Mouse (Mus musculus): ENCODE measurements around the gene Hist2h2ac. TPM values are rescaled to one million over a fixed set of nuclear protein-coding genes. Genes with fewer than 3 reads are reported as not detected.

Gene Hist2h2ac
- total and polyA plus RNA-seq, 2 experiments from 2014 or later, result 2.5 to 913 TPM

DNA sequence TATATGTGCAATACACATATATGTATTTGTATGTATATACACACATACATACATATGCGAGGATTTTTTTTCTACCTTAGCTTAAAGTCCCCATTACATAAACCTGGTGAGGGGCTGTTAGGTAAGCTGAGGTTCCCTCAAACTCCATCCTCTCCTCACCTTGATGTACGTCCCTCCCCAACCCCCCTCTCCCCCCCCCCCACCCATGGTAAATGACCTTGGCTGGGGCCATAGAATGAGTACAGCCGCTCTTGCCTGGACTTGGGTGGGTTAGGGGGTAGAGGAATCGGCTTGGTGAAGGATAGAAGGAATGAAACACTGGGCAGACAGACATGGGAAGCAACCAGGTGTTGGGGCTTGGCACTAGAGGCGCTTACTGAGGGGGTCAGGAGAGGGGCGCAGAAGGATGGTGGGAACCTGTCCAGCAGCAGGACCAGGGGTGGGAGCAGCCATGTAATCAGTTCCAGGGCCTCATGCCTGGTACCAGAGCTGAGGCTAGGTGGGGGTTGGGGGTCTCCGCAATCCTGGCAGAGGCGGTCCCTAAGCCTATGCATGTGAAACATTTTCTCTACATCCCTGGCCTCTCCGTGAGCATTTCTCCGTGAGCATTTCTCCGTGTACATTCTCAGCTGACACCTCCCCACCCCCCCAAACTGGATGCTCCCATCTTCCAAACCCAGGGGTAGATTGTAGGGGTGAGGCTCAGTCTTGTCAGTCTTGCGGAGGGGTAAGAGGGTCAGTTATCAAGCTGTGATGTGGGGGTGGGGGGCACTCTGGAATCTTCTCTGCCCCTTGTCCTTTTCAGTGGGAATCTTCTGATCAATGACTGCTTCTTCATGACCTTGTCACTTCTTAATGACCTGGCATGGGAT, 38.9 kb downstream of the Hist2h2ac start:
- H3K9ac ChIP-seq (replicated peaks; ENCODE audit: low read depth, low read length), result peak overlapping the region; percentile 44
- H3K9me3 ChIP-seq (replicated peaks; ENCODE audit: control insufficient read depth, low read length), result no peaks in the 10 kb centered on the region
- 13% methylated on average over 12 of the region's 12 CpGs for WGBS
- H3K36me3 ChIP-seq (replicated peaks; ENCODE audit: control insufficient read depth, insufficient read depth, low read length), result peaks cover 19% of the 10 kb centered on the region
- peak overlapping the region; percentile 60 for H3K4me3 ChIP-seq (ENCODE audit: low read depth, low read length)
- TF ChIP-seq CTCF (IDR thresholded peaks at IDR 0.05; ENCODE audit: low read depth) (no peak), EP300 (IDR thresholded peaks at IDR 0.05; ENCODE audit: low read depth) (no peak)
- DNase-seq (ENCODE audit: low spot score) (no peak), ATAC-seq (ENCODE audit: insufficient read depth, low read depth) (no peak; the same call in 1 of the 2 replicates)
- no peaks in the 10 kb centered on the region for H3K27me3 ChIP-seq (ENCODE audit: control insufficient read depth, insufficient read depth, low read length)
- H3K27ac ChIP-seq (ENCODE audit: low read depth), result peak overlapping the region; percentile 87
- H3K4me1 ChIP-seq (ENCODE audit: control insufficient read depth, insufficient read depth), result peaks cover 26% of the 10 kb centered on the region
- peak overlapping the region; percentile 74 for H3K4me2 ChIP-seq (ENCODE audit: low read depth, low read length)

DNA sequence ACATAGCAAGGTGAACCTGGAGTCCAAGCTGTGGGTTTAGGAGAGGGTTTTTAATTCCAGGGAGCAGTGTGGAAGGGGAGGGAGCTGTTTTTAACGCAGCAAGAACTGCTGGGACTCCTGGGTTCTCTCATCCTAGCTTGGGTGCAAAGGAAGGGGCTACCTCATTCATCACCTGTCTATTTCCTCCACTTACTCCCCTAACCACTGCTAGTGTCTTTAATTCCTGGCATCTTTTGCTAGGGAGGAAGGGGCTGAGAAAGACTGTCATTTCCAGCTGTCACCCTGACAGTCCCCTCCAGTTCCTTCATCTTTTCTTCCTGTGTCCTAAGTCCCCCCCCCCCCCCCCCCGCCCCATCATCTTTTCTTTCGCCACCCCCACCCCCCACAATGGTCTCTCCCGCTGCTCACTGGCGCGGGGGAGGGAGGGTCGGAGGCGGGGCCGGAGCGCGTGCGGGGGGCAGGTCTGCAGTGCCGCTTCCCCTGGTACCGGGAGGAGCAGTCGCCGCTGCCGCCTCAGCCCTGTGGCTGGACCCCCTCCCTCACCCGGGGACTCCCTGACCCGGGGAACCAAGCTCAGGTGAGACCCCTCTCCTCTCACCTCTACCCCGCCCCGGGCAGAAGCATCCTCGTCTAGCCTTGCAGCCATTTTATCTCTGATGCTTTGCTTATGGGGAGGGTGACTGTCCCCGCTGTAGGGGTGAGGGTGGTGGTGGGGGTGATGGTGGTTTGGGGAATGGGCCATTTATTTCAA, 39.8 kb downstream of the Hist2h2ac start, which contains the start of gene Sv2a:
Gene Sv2a, plus strand, starts transcription at position 425 of the 751 bp plus-strand sequence.
- DNase-seq (ENCODE audit: low spot score) (no peak), ATAC-seq (ENCODE audit: insufficient read depth, low read depth) (peak; percentile 52)
- Histone ChIP-seq H3K4me2 (ENCODE audit: low read depth, low read length) (peak within 1 kb of the TSS; percentile 74), H3K4me1 (ENCODE audit: control insufficient read depth, insufficient read depth) (peaks cover 26% of the 10 kb centered on the region), H3K9me3 (replicated peaks; ENCODE audit: control insufficient read depth, low read length) (no peaks in the 10 kb centered on the region), H3K36me3 (replicated peaks; ENCODE audit: control insufficient read depth, insufficient read depth, low read length) (peaks cover 28% of the 10 kb centered on the region), H3K9ac (replicated peaks; ENCODE audit: low read depth, low read length) (peak within 1 kb of the TSS; percentile 44), H3K4me3 (ENCODE audit: low read depth, low read length) (peak within 1 kb of the TSS; percentile 60), H3K27me3 (ENCODE audit: control insufficient read depth, insufficient read depth, low read length) (no peaks in the 10 kb centered on the region), H3K27ac (ENCODE audit: low read depth) (peak within 1 kb of the TSS; percentile 87)
- no peak for TF ChIP-seq CTCF (IDR thresholded peaks at IDR 0.05; ENCODE audit: low read depth)
- no peak for TF ChIP-seq EP300 (IDR thresholded peaks at IDR 0.05; ENCODE audit: low read depth)
- WGBS, result 0% methylated on average over 14 of the region's 23 CpGs

DNA sequence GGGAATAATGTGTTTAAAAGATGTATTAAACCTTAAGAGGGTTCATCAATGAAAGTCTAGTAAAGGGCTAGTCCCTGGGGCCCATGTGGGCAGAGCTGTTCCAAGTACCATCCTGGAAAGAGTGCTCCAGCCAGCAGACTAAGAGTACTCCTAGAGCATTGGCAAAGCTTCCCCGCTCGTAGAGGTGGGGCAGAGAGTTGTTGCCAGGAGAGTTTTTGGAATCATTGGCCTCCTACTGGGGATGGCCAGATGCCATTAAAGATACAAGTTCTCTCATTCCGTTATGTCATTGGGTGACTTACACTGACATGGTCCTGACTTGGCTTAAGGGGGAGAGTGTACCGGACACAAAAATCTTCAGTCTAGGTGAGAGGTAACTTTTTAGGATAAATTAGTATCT, 41.1 kb downstream of the Hist2h2ac start:
- H3K27ac ChIP-seq (ENCODE audit: low read depth), result no peak overlapping the region
- TF ChIP-seq EP300 (IDR thresholded peaks at IDR 0.05; ENCODE audit: low read depth) (no peak), CTCF (IDR thresholded peaks at IDR 0.05; ENCODE audit: low read depth) (no peak)
- no peak overlapping the region for H3K9ac ChIP-seq (replicated peaks; ENCODE audit: low read depth, low read length)
- H3K4me3 ChIP-seq (ENCODE audit: low read depth, low read length), result no peak overlapping the region
- H3K36me3 ChIP-seq (replicated peaks; ENCODE audit: control insufficient read depth, insufficient read depth, low read length), result peaks cover 33% of the 10 kb centered on the region
- no peaks in the 10 kb centered on the region for H3K27me3 ChIP-seq (ENCODE audit: control insufficient read depth, insufficient read depth, low read length)
- 34% methylated on average over 4 of the region's 4 CpGs for WGBS
- DNase-seq (ENCODE audit: low spot score) (peak; percentile 50), ATAC-seq (ENCODE audit: insufficient read depth, low read depth) (0 out of 2 replicates have a peak, but pooled peaks have one; percentile 18)
- H3K4me1 ChIP-seq (ENCODE audit: control insufficient read depth, insufficient read depth), result peaks cover 26% of the 10 kb centered on the region
- no peak overlapping the region for H3K4me2 ChIP-seq (ENCODE audit: low read depth, low read length)
- no peaks in the 10 kb centered on the region for H3K9me3 ChIP-seq (replicated peaks; ENCODE audit: control insufficient read depth, low read length)

DNA sequence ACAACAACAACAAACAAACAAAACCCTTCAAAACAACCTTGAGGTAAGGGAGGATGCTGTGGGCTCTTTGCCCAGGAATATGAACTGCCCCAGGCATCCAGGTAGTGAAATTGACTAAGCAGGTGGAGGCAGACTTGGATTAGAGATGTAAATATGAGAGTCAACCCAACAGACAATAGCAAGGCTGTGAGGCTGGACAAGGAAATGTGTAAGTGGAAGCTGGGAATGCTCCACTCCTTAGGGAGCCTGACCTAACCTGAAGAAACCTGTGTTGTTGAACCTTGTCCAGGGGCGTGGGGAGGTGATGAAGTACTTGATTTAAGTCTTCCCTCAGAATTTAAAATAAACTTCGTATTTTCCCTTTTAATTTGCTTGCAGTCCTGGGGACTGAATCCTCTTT, 41.8 kb downstream of the Hist2h2ac start:
- Histone ChIP-seq H3K4me2 (ENCODE audit: low read depth, low read length) (no peak overlapping the region), H3K27ac (ENCODE audit: low read depth) (no peak overlapping the region), H3K27me3 (ENCODE audit: control insufficient read depth, insufficient read depth, low read length) (no peaks in the 10 kb centered on the region), H3K4me1 (ENCODE audit: control insufficient read depth, insufficient read depth) (peaks cover 26% of the 10 kb centered on the region), H3K9ac (replicated peaks; ENCODE audit: low read depth, low read length) (no peak overlapping the region), H3K36me3 (replicated peaks; ENCODE audit: control insufficient read depth, insufficient read depth, low read length) (peaks cover 38% of the 10 kb centered on the region), H3K4me3 (ENCODE audit: low read depth, low read length) (no peak overlapping the region), H3K9me3 (replicated peaks; ENCODE audit: control insufficient read depth, low read length) (no peaks in the 10 kb centered on the region)
- ATAC-seq (ENCODE audit: insufficient read depth, low read depth) (no peak), DNase-seq (ENCODE audit: low spot score) (no peak)
- TF ChIP-seq CTCF (IDR thresholded peaks at IDR 0.05; ENCODE audit: low read depth), result no peak
- no peak for TF ChIP-seq EP300 (IDR thresholded peaks at IDR 0.05; ENCODE audit: low read depth)
- WGBS, result 85% methylated on average over 2 of the region's 2 CpGs

DNA sequence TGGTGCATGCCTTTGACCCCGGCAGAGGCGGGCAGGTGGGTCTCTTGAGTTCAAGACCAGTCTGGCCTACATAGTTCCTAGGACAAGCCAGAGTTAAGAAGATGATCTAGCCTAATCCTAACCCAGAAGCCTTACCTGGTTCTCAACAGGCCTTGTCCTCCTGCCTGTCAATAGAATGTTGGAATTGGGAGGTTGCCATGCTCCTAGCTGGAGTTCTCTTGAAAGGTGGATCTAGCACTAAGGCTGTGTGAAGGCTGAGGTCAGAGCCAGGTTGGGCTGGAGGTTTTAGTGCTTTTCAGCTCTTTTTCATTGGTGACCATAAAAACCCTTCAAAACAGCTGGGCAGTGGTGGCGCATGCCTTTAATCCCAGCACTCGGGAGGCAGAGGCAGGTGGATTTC, 42.3 kb downstream of the Hist2h2ac start:
- Histone ChIP-seq H3K9me3 (replicated peaks; ENCODE audit: control insufficient read depth, low read length) (no peaks in the 10 kb centered on the region), H3K27ac (ENCODE audit: low read depth) (no peak overlapping the region), H3K4me3 (ENCODE audit: low read depth, low read length) (no peak overlapping the region), H3K4me2 (ENCODE audit: low read depth, low read length) (no peak overlapping the region), H3K4me1 (ENCODE audit: control insufficient read depth, insufficient read depth) (peaks cover 26% of the 10 kb centered on the region), H3K27me3 (ENCODE audit: control insufficient read depth, insufficient read depth, low read length) (no peaks in the 10 kb centered on the region), H3K36me3 (replicated peaks; ENCODE audit: control insufficient read depth, insufficient read depth, low read length) (peaks cover 40% of the 10 kb centered on the region), H3K9ac (replicated peaks; ENCODE audit: low read depth, low read length) (no peak overlapping the region)
- DNase-seq (ENCODE audit: low spot score) (no peak), ATAC-seq (ENCODE audit: insufficient read depth, low read depth) (no peak)
- TF ChIP-seq CTCF (IDR thresholded peaks at IDR 0.05; ENCODE audit: low read depth), result no peak
- TF ChIP-seq EP300 (IDR thresholded peaks at IDR 0.05; ENCODE audit: low read depth), result no peak
- 83% methylated on average over 4 of the region's 4 CpGs for WGBS

Data from heart, postnatal 0 days (tissue).